Mouse (Mus musculus) layer of hippocampus, postnatal 10 days (tissue): ENCODE measurements at regions not wholly inside any gene's neighbourhood (a gene's known extent, or its start where the extent isn't known, plus 50 kb on each side); places are given as distances from the start of the nearest gene placed in this dataset.

Experiments used
- DNase-seq, 2 experiments: peaks; one replicate each; pipeline ENCODE4 v3.0.0; 2021; ENCODE audit warnings: low spot score in 2 of 2

DNA sequence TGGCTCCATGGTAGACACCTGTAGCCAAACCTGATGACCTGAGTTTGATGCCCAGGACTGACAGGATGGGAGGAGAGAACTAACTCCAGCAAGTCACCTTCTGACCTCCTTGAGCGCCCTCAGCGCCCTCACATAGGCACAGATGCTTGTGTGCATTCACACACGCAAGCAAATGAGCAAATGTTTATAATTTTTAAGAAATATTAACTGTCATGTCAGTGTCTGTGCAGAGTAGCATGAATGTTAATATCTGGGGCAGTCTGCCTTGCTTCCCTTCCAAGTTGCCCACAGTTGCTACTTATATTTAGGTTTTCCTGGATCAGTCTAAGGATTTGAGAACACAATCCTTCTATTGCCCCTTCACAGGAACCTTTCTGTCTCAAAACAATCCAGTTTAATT lies 257.6 kb downstream of the Efnb2 start:
- no peak for DNase-seq

- no peak for DNase-seq
Measured at GRCm38 (mm10) chr8:8392303-8392702, 268.7 kb downstream of the Efnb2 start.

GRCm38 (mm10) chr8:8391321-8391720 lies 269.7 kb downstream of the Efnb2 start:
- DNase-seq, result peak in 1 of 2 experiments; percentile 14

GRCm38 (mm10) chr8:8378248-8378647 lies 282.8 kb downstream of the Efnb2 start:
- DNase-seq, result no peak

GRCm38 (mm10) chr8:8376791-8377190 lies 284.3 kb downstream of the Efnb2 start:
- no peak for DNase-seq

DNA sequence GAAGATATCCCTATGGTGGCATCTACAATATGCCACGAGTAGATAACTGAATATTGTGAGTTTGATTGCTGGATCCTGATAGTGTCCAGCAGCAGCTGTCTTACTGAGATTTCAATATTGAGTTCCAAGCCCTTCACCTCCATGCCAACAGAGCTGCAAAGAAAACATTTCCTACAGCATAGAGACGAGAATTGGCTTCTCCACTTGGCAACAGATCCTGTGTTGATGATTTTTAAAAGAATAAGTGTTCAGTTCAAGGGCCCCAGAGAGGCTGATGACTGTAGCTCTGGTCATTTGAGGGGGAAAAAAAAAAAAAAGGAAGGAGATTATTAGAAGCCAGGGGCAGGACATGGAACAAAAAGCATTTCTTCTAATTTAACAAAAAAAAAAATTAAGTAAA lies 284.7 kb downstream of the Efnb2 start:
- DNase-seq, result no peak

DNA sequence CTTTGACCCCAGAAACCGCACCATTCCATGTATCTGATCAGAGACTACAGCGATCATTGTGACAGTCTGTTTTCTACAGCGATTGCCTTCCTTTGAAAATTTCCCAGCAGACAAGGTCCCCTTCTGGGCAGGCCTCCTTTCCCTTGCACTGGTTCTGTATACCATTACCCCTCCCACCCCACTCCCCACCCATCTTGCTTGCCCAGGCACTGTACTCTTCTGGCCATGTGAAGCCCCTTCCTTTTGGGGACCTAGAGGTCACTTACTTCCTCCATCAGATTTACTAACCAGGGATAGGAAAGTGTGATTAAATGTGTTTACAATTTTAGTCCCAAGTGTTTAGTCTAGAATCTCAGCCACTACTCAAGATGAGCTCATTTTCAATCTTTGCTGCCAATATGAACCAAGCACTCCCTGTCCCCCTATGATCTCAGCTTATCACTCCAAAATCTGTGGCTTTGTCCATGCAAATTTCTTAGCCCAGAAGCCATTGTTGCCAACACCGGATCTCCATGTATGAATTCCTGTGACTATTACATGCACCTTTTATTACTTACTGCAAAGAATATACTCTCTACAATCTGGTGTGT lies 293.7 kb downstream of the Efnb2 start:
- no peak for DNase-seq

- no peak for DNase-seq
Measured at GRCm38 (mm10) chr8:8361941-8362537, 299.0 kb downstream of the Efnb2 start.

DNA sequence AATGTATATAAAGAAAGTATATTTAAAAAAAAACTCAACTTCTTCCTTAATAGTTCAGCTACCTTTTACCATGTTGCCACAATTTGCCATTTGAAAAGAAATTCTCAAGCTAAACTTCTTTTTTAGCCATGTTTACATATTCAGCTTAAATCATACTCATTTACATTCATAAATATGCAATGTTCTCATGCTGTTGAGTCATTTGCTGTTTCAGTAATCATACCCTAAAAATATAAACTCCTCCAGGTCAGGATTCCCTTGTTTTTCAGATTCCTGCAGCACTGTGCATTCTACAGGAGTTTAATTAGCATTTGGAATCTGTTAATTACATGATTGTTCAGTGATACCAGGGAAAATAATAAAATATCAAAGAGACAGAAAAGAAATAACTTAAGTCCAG lies 300.5 kb downstream of the Efnb2 start:
- no peak for DNase-seq

DNA sequence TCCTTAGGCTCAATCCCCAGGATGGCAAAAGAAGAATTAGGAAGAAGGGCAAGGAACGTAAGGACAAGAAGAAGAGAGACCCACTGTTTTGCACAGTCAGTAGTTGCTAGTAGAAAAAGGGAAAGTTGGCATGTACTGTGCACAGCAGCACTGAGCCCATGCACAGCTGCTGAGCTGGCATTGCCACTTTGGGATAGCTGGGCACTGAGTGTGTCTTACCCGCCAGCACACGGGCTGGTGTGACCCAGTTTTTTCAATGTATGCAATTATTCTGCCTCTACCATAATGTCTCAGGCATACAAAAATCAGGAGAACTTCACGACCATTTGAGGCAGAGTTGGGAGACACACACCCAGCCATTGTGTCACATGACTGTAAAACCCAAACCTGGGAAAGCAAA lies 306.1 kb downstream of the Efnb2 start:
- no peak for DNase-seq

DNA sequence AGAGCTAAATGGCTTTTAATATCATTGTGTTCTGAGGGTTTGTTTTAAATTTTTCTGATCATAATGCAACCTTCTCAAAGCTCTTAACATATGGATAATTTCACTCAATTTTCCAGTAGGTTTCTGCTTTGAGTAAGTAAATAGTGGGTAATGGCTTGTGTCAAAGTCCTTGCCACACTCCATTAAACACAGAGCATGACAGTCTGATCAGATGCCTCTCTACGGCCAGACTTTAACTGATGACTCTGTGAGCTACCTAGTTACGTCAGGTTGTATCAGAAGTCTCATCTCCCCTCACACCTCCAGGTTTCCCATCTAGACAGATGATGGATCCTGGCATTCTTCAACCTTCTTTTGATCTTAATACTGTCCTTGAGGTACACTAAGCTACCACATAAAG lies 316.4 kb downstream of the Efnb2 start:
- DNase-seq, result no peak

GRCm38 (mm10) chr8:8335256-8335972 lies 325.6 kb downstream of the Efnb2 start:
- no peak for DNase-seq

GRCm38 (mm10) chr8:8334515-8334914 lies 326.5 kb downstream of the Efnb2 start:
- DNase-seq, result no peak

DNA sequence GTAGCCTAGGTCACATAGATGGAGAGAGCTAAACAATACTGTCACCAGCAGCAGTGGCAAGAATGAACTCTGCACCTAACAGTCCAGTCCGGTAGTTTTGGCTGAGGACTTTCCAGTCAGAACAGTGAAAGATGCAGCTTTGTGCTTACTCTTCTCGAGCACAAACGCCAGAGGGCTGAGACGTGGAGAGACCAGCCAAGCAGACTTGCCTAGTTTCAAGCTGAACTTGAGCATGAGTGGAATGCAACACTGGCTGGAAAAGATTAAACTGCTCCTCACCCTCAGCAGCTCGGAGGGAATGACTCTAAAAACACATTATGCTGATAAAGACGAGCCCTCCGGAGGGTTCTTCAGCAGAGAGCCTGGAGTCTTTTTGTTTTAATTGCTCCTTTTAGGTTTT lies 329.8 kb downstream of the Efnb2 start:
- no peak for DNase-seq

GRCm38 (mm10) chr8:8328010-8328666 lies 332.9 kb downstream of the Efnb2 start:
- no peak for DNase-seq

DNA sequence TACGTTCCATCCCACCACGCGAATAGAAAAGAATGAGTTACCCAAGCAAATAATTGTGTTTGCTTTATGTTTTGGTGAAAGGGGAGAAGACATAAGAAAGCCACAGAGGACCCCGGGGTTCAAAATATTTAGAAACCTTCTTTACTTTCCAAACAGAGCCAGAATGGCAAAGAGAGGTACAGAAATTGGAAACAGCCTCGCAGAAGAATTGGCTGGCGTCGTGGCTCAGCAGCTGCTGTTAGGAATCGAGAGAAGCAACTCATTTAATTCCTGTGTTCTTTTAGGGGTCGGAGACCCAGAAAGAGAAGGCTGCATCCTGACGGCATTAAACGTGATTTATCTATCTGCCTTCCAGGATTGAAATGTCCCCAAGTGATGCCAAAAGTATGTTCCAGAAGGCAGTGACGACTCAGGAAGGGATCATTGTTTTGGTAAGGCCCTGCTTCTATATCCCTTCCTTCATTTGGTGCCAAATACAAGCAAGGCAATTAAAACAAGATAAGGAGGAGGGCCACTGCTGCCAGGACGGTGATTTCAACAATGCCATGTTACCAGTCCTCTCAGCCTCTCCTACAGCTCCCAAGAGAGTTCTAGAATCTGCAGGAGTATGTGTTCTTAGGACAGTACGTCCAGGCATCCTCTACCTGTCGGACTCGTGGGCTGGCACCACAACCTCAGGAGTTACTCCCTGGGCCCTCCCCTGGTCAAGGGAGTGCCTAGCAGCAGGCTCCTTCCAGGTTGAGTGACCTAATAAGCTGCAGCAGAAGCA lies 334.8 kb downstream of the Efnb2 start:
- DNase-seq, result no peak

- DNase-seq, result no peak
Measured at GRCm38 (mm10) chr8:8325420-8325819, 335.6 kb downstream of the Efnb2 start.

DNA sequence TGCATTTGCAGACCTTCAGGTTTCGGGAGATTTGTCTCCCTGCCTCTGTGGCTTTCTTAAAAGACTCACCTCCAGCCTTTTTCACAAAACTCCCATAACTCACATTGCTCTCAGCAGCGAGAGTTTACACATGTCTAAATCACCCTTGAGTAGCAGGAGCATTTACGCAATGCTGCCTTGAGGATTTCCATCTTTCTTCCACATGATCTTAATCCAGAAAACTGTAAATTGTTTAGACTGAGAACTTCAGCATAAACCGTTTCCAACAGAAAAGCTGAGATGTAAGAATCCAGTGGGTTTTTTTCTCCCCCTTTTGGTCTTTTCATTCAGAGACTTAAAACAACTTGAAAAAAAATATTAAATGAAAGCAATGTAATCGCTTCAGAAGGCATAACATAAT lies 336.5 kb downstream of the Efnb2 start:
- DNase-seq, result no peak

DNA sequence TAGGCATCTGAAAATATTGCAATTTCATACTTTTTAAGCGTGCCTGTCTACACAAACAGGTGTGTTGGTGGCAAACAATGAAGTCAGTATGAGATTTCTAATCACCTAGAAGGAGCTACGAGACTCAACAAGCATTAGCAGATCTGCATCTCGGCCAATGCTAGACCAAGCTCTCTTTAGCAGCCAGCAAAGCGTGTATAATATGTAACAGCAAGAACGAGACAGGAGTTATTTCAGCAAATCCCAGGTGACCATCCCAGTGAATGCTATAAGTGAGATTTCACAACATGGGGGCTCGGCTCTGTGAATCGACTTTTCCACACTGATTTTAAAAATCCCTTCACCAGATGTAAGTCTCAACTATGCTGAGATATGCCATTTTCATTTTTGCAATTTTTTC lies 352.8 kb downstream of the Efnb2 start:
- DNase-seq, result no peak

DNA sequence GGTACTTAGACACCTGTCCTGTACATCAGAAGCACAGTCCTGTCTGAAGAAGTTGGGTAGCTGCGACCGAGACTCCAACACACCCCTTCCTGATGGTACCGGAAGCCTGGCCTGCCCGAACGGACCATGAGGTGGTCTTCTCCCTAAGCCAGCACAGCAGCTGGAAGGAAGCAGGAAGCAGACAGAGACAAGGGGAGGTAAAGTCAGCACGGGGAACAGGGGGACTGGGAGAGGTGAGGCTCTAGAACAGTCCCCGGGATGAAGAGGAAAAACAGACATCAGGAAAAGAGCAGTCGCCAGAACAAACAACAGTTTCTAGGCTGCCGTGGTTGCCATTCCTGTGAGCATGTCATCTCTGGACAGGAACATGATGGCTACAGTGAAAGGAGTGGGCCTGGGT lies 353.6 kb downstream of the Efnb2 start:
- no peak for DNase-seq

DNA sequence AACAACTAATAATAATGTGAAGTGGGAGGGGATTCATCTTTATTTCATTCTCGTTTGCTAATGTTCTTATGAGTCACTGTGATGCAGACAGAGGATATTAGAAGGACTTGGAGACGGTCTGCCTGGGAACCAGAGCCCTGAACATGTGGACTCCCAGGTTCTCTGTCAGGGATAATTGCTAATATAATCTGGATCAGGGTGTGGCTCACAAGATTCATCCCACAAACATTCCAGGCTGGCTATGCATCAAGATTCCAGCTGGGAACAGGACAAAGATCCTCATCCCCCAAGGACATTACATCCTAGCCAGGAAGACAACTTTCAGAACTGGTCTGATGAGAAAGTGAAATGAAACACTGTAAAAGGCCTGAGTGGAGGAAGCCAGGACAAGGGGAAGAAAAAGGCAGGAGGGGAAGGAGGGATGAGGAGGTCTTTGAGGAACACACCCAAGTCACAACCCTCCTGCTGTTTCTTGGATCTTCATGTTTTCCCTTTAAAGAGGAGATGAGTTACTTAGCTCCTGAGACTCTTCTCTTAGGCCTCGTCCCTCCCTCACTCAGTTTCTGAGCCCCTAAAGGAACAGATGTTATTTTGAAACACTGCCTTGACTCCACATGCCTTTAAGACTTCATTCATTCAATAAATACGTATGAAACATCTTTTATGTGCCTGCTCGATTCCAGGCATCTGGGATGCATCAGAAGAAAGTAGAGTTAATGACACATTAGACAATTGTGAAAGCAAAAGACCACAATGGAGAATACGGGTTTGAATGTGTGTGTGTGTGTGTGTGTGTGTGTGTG lies 360.9 kb downstream of the Efnb2 start:
- DNase-seq, result no peak
